Mouse (Mus musculus) gastrocnemius, postnatal 14 days (tissue): Measurements from ENCODE around the gene Pnma1. TPM values are rescaled to one million over a fixed set of nuclear protein-coding genes. Genes with fewer than 3 reads are reported as not detected.

ENCODE experiments used
- DNase-seq: peaks from one replicate; pipeline ENCODE4 v3.0.0; 2021; ENCODE audit warnings: mixed read lengths
- intact Hi-C: fragments of 180-260 bp; cut with DNase I; formaldehyde crosslinking; loops from one replicate; pipeline ENCODE4 v1.15.1; 2025; ENCODE audit warnings: low total_unique reads
- total RNA-seq, 2 experiments: library from RNA; stranded (reverse); gene quantifications; 2 replicates each; pipeline ENCODE4 v1.2.3; 2021

Pnma1 gene
- total RNA-seq, 2 experiments from 2014 or later, result 0.23 to 0.24 TPM

GRCm38 (mm10) chr12:84160491-84160890 is 12.2 kb upstream of the Pnma1 start:
- intact Hi-C loops, result loop anchor here (2.0 to 5.0 kb wide), 2 partner anchors 57 to 88 kb away; partner anchors contain the start of gene Elmsan1
- DNase-seq, result no peak

- DNase-seq, result no peak
- intact Hi-C loops, result no loop called here
Measured at GRCm38 (mm10) chr12:84158156-84158555, 9.9 kb upstream of the Pnma1 start.

GRCm38 (mm10) chr12:84156210-84156609 is 7.9 kb upstream of the Pnma1 start:
- DNase-seq, result no peak
- intact Hi-C loops, result no loop called here

GRCm38 (mm10) chr12:84155523-84155871 is 7.2 kb upstream of the Pnma1 start:
- DNase-seq, result no peak

GRCm38 (mm10) chr12:84154786-84155522 is 6.7 kb upstream of the Pnma1 start:
- intact Hi-C loops, result no loop called here
- peak; percentile 79 for DNase-seq

More at GRCm38 (mm10) chr12:84155523-84155871, 7.2 kb upstream of the Pnma1 start:
- intact Hi-C loops, result no loop called here

GRCm38 (mm10) chr12:84153414-84153813 is 5.1 kb upstream of the Pnma1 start:
- intact Hi-C loops, result no loop called here

GRCm38 (mm10) chr12:84152352-84153190 is 4.3 kb upstream of the Pnma1 start:
- no peak for DNase-seq
- intact Hi-C loops, result no loop called here

More at GRCm38 (mm10) chr12:84153414-84153813, 5.1 kb upstream of the Pnma1 start:
- DNase-seq, result no peak

GRCm38 (mm10) chr12:84151911-84152310 is 3.6 kb upstream of the Pnma1 start:
- intact Hi-C loops, result no loop called here
- DNase-seq, result no peak

- intact Hi-C loops, result no loop called here
- no peak for DNase-seq
Measured at GRCm38 (mm10) chr12:84150976-84151375, 2.7 kb upstream of the Pnma1 start.

GRCm38 (mm10) chr12:84149971-84150370 is 1.7 kb upstream of the Pnma1 start:
- intact Hi-C loops, result no loop called here

GRCm38 (mm10) chr12:84148622-84149012 is 328 bp upstream of the Pnma1 start:
- DNase-seq, result no peak
- intact Hi-C loops, result no loop called here

More at GRCm38 (mm10) chr12:84149971-84150370, 1.7 kb upstream of the Pnma1 start:
- DNase-seq, result no peak

GRCm38 (mm10) chr12:84142281-84143050 is 5.8 kb downstream of the Pnma1 start:
- no peak for DNase-seq
- intact Hi-C loops, result no loop called here

GRCm38 (mm10) chr12:84141271-84141670 is 7.0 kb downstream of the Pnma1 start:
- no peak for DNase-seq
- intact Hi-C loops, result no loop called here

- no peak for DNase-seq
Measured at GRCm38 (mm10) chr12:84140135-84140534, 8.2 kb downstream of the Pnma1 start.

GRCm38 (mm10) chr12:84137131-84137530 is 11.2 kb downstream of the Pnma1 start:
- intact Hi-C loops, result no loop called here
- DNase-seq, result no peak

More at GRCm38 (mm10) chr12:84140135-84140534, 8.2 kb downstream of the Pnma1 start:
- intact Hi-C loops, result no loop called here

GRCm38 (mm10) chr12:84132265-84132664 is 16.0 kb downstream of the Pnma1 start:
- no peak for DNase-seq
- intact Hi-C loops, result no loop called here

- intact Hi-C loops, result no loop called here
- no peak for DNase-seq
Measured at GRCm38 (mm10) chr12:84129931-84130330, 18.4 kb downstream of the Pnma1 start.

GRCm38 (mm10) chr12:84128576-84128975 is 19.7 kb downstream of the Pnma1 start:
- DNase-seq, result no peak

GRCm38 (mm10) chr12:84126899-84127298 is 21.4 kb downstream of the Pnma1 start:
- no peak for DNase-seq
- intact Hi-C loops, result no loop called here

More at GRCm38 (mm10) chr12:84128576-84128975, 19.7 kb downstream of the Pnma1 start:
- intact Hi-C loops, result no loop called here

GRCm38 (mm10) chr12:84125892-84126291 is 22.4 kb downstream of the Pnma1 start:
- no peak for DNase-seq
- intact Hi-C loops, result no loop called here
